In genomic region chr9:42321442-42321841, GRCm38 (mm10) we compare ENCODE assay signal across 28 mouse cellular contexts. TPM values are rescaled to one million over a fixed set of nuclear protein-coding genes. Genes with fewer than 3 reads are reported as not detected.
DNase-seq lines count a peak whose midpoint lies in the region; ATAC-seq and TF ChIP-seq lines count a peak whose summit lies in the region.
"Had no signal": no experiment of that assay in that cellular context is flagged by ENCODE, and none has a peak within 500 bp of the region (broad histone marks: within the 10 kb centered on the region; RNA-seq: fewer than 3 reads in every experiment).

No protein-coding gene starts in this region.

- no peak overlapping the region for H3K9ac ChIP-seq in forebrain, embryonic 13.5 days
- H3K9ac ChIP-seq: embryonic facial prominence, embryonic 13.5 days; embryonic facial prominence, embryonic 15.5 days; forebrain, embryonic 12.5 days; forebrain, embryonic 15.5 days; forebrain, postnatal 0 days had no signal

- no peaks in the 10 kb centered on the region for H3K36me3 ChIP-seq in forebrain, embryonic 13.5 days (ENCODE audit: poor library complexity, severe bottlenecking)
- H3K36me3 ChIP-seq: embryonic facial prominence, embryonic 13.5 days; embryonic facial prominence, embryonic 15.5 days; forebrain, embryonic 10.5 days; forebrain, embryonic 12.5 days; forebrain, embryonic 15.5 days; G1E had no signal

- intact Hi-C loops in left cerebral cortex, adult 2 months (cut with DNase I) = no loop called here

- H3K4me3 ChIP-seq in left cerebral cortex, adult 2 months = no peak overlapping the region
- no peak overlapping the region for H3K4me3 ChIP-seq in forebrain, embryonic 13.5 days
- H3K4me3 ChIP-seq: embryonic facial prominence, embryonic 13.5 days; embryonic facial prominence, embryonic 15.5 days; erythroblast, embryonic 14.5 days; forebrain, embryonic 10.5 days; forebrain, embryonic 12.5 days; forebrain, embryonic 15.5 days had no signal

- H3K4me1 ChIP-seq in forebrain, embryonic 13.5 days = no peaks in the 10 kb centered on the region
- H3K4me1 ChIP-seq: embryonic facial prominence, embryonic 13.5 days; embryonic facial prominence, embryonic 15.5 days; forebrain, embryonic 10.5 days; forebrain, embryonic 12.5 days; forebrain, embryonic 15.5 days had no signal

- TF ChIP-seq CTCF in left cerebral cortex, adult 2 months (IDR thresholded peaks at IDR 0.05) = no peak

- H3K9me3 ChIP-seq in forebrain, embryonic 13.5 days (replicated peaks) = 0 out of 2 replicates have a peak, but pooled peaks cover 4% of the 10 kb centered on the region
- H3K9me3 ChIP-seq: embryonic facial prominence, embryonic 13.5 days; embryonic facial prominence, embryonic 15.5 days; forebrain, embryonic 12.5 days; forebrain, embryonic 15.5 days had no signal

- H3K27me3 ChIP-seq in forebrain, embryonic 13.5 days = peaks cover 9% of the 10 kb centered on the region; the same call in 1 of the 2 replicates
- H3K27me3 ChIP-seq: CH12.LX had no signal

- WGBS in forebrain, embryonic 13.5 days = 90% methylated on average over 2 of the region's 2 CpGs

- H3K27ac ChIP-seq in left cerebral cortex, adult 2 months = peak overlapping the region; percentile 42
- no peak overlapping the region for H3K27ac ChIP-seq in forebrain, embryonic 13.5 days
- H3K27ac ChIP-seq: embryonic facial prominence, embryonic 13.5 days; embryonic facial prominence, embryonic 15.5 days; forebrain, embryonic 10.5 days; forebrain, embryonic 12.5 days; forebrain, embryonic 15.5 days had no signal

- DNase-seq in frontal cortex, postnatal 36 days (ENCODE audit: low spot score in 2 of 2) = no peak
- no peak for DNase-seq in left cerebral cortex, adult 2 months (ENCODE audit: extremely low spot score in 1 of 2, low spot score in 2 of 2)
- no peak for DNase-seq in left cerebral cortex, adult 8-10 months (ENCODE audit: low spot score in 2 of 2)
- DNase-seq: adrenal gland, adult 8-10 months; adrenal gland, postnatal 14 days; adrenal gland, postnatal 36 days; B cell, adult 2 months; cerebellum, adult 11 months; cerebellum, adult 18-20 months; cerebellum, adult 8-10 months; cerebellum, adult 9-11 months; cerebellum, postnatal 14 days; cerebellum, postnatal 36 days; embryo, embryonic 11 days; forebrain, postnatal 0 days had no signal

- ATAC-seq in frontal cortex, adult (ENCODE audit: low TSS enrichment) = peak; percentile 73
- no peak for ATAC-seq in forebrain, embryonic 13.5 days
- ATAC-seq: activated CD4-positive, CD25-positive, alpha-beta regulatory T cell, adult 4 months; CD4-positive, CD25-positive, alpha-beta regulatory T cell, adult 4 months; forebrain, embryonic 15.5 days; forebrain, postnatal 0 days; Patski had no signal

- H3K4me2 ChIP-seq in forebrain, embryonic 13.5 days = no peak overlapping the region
- H3K4me2 ChIP-seq: embryonic facial prominence, embryonic 13.5 days; embryonic facial prominence, embryonic 15.5 days; forebrain, embryonic 12.5 days; forebrain, embryonic 15.5 days had no signal

RNA-seq across cellular contexts. Expression of gene Sc5d, which starts 57.4 kb away (rescaled TPM):
- total RNA-seq in left cerebral cortex, adult 2 months (2021) = 10 to 100 TPM; 49.8 to 54.7 TPM
- total RNA-seq in left cerebral cortex, adult 8-10 months (2022) = 10 to 100 TPM; 56.7 to 61.3 (median 58.7) TPM
- polyA plus RNA-seq in forebrain, embryonic 13.5 days (2015; fragmentation: Nextera tagmentation; extraction: Ambion mirVana) = 62.1 and 66.0 TPM in 2 replicates
